Mouse (Mus musculus) forebrain, embryonic 14.5 days (tissue): Measurements from ENCODE around the gene Fam57a. TPM values are rescaled to one million over a fixed set of nuclear protein-coding genes. Genes with fewer than 3 reads are reported as not detected.

ENCODE experiments used
- ATAC-seq: fragments of 200-750 bp; cut with Nextera tagmentation; 2 replicates; pipeline ENCODE4 v1.8.0; 2017; ENCODE audit warnings: mild to moderate bottlenecking, moderate library complexity
- DNase-seq: peaks from one replicate; pipeline ENCODE4 v3.0.0-alpha.2; 2015; ENCODE audit warnings: low spot score
- H3K27ac ChIP-seq: fragments of 300-500 bp; sonication (generic); 2 replicates; pipeline ENCODE4 v1.5.1; 2014; ENCODE audit warnings: low read depth, mild to moderate bottlenecking, control low read depth, low read length, moderate library complexity
- H3K27me3 ChIP-seq: fragments of 300-500 bp; sonication (generic); replicated peaks from 2 replicates; pipeline ENCODE4 v1.6.1; 2014; ENCODE audit warnings: low read length, control low read depth, mixed read lengths; ENCODE audit not compliant: control insufficient read depth, insufficient read depth
- H3K36me3 ChIP-seq: fragments of 300-500 bp; sonication (generic); 2 replicates; pipeline ENCODE4 v1.6.1; 2014; ENCODE audit warnings: low read length, control low read depth; ENCODE audit not compliant: control insufficient read depth, insufficient read depth
- H3K4me1 ChIP-seq: fragments of 300-500 bp; sonication (generic); 2 replicates; pipeline ENCODE4 v1.6.1; 2014; ENCODE audit warnings: antibody characterized with exemption, low read length, control low read depth; ENCODE audit not compliant: control insufficient read depth, insufficient read depth
- H3K4me2 ChIP-seq: fragments of 300-500 bp; sonication (generic); 2 replicates; pipeline ENCODE4 v1.6.1; 2014; ENCODE audit warnings: mild to moderate bottlenecking, control low read depth, low read length
- H3K4me3 ChIP-seq: fragments of 300-500 bp; sonication (generic); 2 replicates; pipeline ENCODE4 v1.5.1; 2014; ENCODE audit warnings: low read depth, low read length, control low read depth
- H3K9ac ChIP-seq: fragments of 300-500 bp; sonication (generic); 2 replicates; pipeline ENCODE4 v1.6.1; 2014; ENCODE audit warnings: mild to moderate bottlenecking, low read length, control low read depth, moderate library complexity
- H3K9me3 ChIP-seq: fragments of 300-500 bp; sonication (generic); replicated peaks from 2 replicates; pipeline ENCODE4 v1.6.1; 2016; ENCODE audit warnings: low read length, control low read depth, mixed read lengths; ENCODE audit not compliant: control insufficient read depth
- WGBS: fragments of 180-500 bp; shearing (Covaris S2); extraction: QIAGEN DNeasy Blood & Tissue Kit; methylation state at CpG from one replicate; pipeline ENCODE4 v1.1.7; 2014; 5-methylcytosine and 5-hydroxymethylcytosine counted together
- polyA plus RNA-seq: library from polyadenylated mRNA; unstranded; fragments of >200 nt; fragmentation: Nextera tagmentation; extraction: Ambion mirVana; gene quantifications from 2 replicates; pipeline ENCODE4 v1.2.1, GENCODE M21; 2014

Fam57a gene
- polyA plus RNA-seq, 1 experiment from 2014 or later = 26.1 TPM

GRCm38 (mm10) chr11:76252036-76252435, 72.6 kb downstream of the Fam57a start:
- H3K36me3 ChIP-seq = peaks cover 31% of the 10 kb centered on the region
- 54% methylated on average over 3 of the region's 3 CpGs for WGBS
- no peak overlapping the region; the same call in 1 of the 2 replicates for H3K27ac ChIP-seq
- no peak overlapping the region for H3K9ac ChIP-seq
- H3K4me3 ChIP-seq = no peak overlapping the region
- peaks cover 9% of the 10 kb centered on the region for H3K4me1 ChIP-seq
- no peak overlapping the region for H3K4me2 ChIP-seq
- DNase-seq = no peak
- ATAC-seq = no peak
- H3K27me3 ChIP-seq = no peaks in the 10 kb centered on the region
- H3K9me3 ChIP-seq = no peaks in the 10 kb centered on the region

- H3K27ac ChIP-seq = no peak overlapping the region
Measured at GRCm38 (mm10) chr11:76253145-76253917, 73.9 kb downstream of the Fam57a start.

GRCm38 (mm10) chr11:76253918-76254264, 74.4 kb downstream of the Fam57a start:
- Histone ChIP-seq H3K9ac (no peak overlapping the region), H3K4me1 (peaks cover 9% of the 10 kb centered on the region), H3K4me3 (no peak overlapping the region), H3K4me2 (no peak overlapping the region), H3K27ac (no peak overlapping the region), H3K9me3 (no peaks in the 10 kb centered on the region), H3K27me3 (no peaks in the 10 kb centered on the region), H3K36me3 (peaks cover 22% of the 10 kb centered on the region)
- ATAC-seq = no peak
- 74% methylated on average over 4 of the region's 4 CpGs for WGBS
- DNase-seq = no peak

More at GRCm38 (mm10) chr11:76253145-76253917, 73.9 kb downstream of the Fam57a start:
- no peak overlapping the region for H3K4me2 ChIP-seq
- no peaks in the 10 kb centered on the region for H3K27me3 ChIP-seq
- H3K4me1 ChIP-seq = peaks cover 9% of the 10 kb centered on the region
- DNase-seq = peak; percentile 89
- no peak overlapping the region for H3K9ac ChIP-seq
- WGBS = 53% methylated on average over 5 of the region's 5 CpGs
- ATAC-seq = peak; percentile 87
- no peaks in the 10 kb centered on the region for H3K9me3 ChIP-seq
- no peak overlapping the region for H3K4me3 ChIP-seq
- H3K36me3 ChIP-seq = peaks cover 26% of the 10 kb centered on the region

GRCm38 (mm10) chr11:76255431-76256001, 76.0 kb downstream of the Fam57a start:
- Histone ChIP-seq H3K4me1 (peaks cover 12% of the 10 kb centered on the region), H3K4me3 (no peak overlapping the region), H3K27me3 (no peaks in the 10 kb centered on the region), H3K9me3 (no peaks in the 10 kb centered on the region), H3K4me2 (no peak overlapping the region), H3K9ac (no peak overlapping the region), H3K27ac (peak overlapping the region; percentile 14; the same call in 1 of the 2 replicates), H3K36me3 (peaks cover 8% of the 10 kb centered on the region)
- DNase-seq (peak; percentile 78), ATAC-seq (peak; percentile 48; the same call in 1 of the 2 replicates)
- WGBS = 38% methylated on average over 4 of the region's 4 CpGs

- H3K4me2 ChIP-seq = no peak overlapping the region
- WGBS = 54% methylated on average over 5 of the region's 5 CpGs
- no peaks in the 10 kb centered on the region for H3K27me3 ChIP-seq
- peaks cover 3% of the 10 kb centered on the region; the same call in 1 of the 2 replicates for H3K36me3 ChIP-seq
- no peak overlapping the region for H3K4me3 ChIP-seq
- H3K9me3 ChIP-seq = no peaks in the 10 kb centered on the region
- H3K9ac ChIP-seq = no peak overlapping the region
- H3K4me1 ChIP-seq = peaks cover 16% of the 10 kb centered on the region
- ATAC-seq (no peak), DNase-seq (no peak)
- H3K27ac ChIP-seq = 0 out of 2 replicates have a peak overlapping the region, but pooled peaks have one; percentile 14
Measured at GRCm38 (mm10) chr11:76256129-76256528, 76.7 kb downstream of the Fam57a start.

GRCm38 (mm10) chr11:76257386-76257785, 77.9 kb downstream of the Fam57a start:
- no peak for DNase-seq
- H3K27ac ChIP-seq = no peak overlapping the region
- no peaks in the 10 kb centered on the region for H3K9me3 ChIP-seq
- 0 out of 2 replicates have a peak, but pooled peaks cover 3% of the 10 kb centered on the region for H3K36me3 ChIP-seq
- H3K4me3 ChIP-seq = no peak overlapping the region
- H3K9ac ChIP-seq = no peak overlapping the region
- H3K27me3 ChIP-seq = no peaks in the 10 kb centered on the region
- peaks cover 17% of the 10 kb centered on the region for H3K4me1 ChIP-seq
- 81% methylated on average over 4 of the region's 4 CpGs for WGBS
- H3K4me2 ChIP-seq = no peak overlapping the region
- ATAC-seq = no peak

GRCm38 (mm10) chr11:76258511-76258910, 79.0 kb downstream of the Fam57a start:
- Histone ChIP-seq H3K4me1 (peaks cover 26% of the 10 kb centered on the region), H3K9me3 (no peaks in the 10 kb centered on the region), H3K9ac (no peak overlapping the region), H3K4me3 (no peak overlapping the region), H3K27me3 (no peaks in the 10 kb centered on the region), H3K27ac (no peak overlapping the region), H3K4me2 (no peak overlapping the region), H3K36me3 (0 out of 2 replicates have a peak, but pooled peaks cover 3% of the 10 kb centered on the region)
- no peak for ATAC-seq
- WGBS = 89% methylated on average over 6 of the region's 6 CpGs
- DNase-seq = no peak

GRCm38 (mm10) chr11:76260208-76261050, 81.0 kb downstream of the Fam57a start:
- Histone ChIP-seq H3K9ac (peak overlapping the region; percentile 14), H3K4me3 (no peak overlapping the region), H3K4me2 (no peak overlapping the region), H3K9me3 (no peaks in the 10 kb centered on the region), H3K27me3 (no peaks in the 10 kb centered on the region), H3K27ac (no peak overlapping the region), H3K4me1 (peaks cover 21% of the 10 kb centered on the region), H3K36me3 (0 out of 2 replicates have a peak, but pooled peaks cover 3% of the 10 kb centered on the region)
- 34% methylated on average over 10 of the region's 10 CpGs for WGBS
- ATAC-seq = no peak
- no peak for DNase-seq
